Mouse (Mus musculus) urinary bladder, postnatal 25 days (tissue): ENCODE results near the gene Imp3.

Experiments used
- DNase-seq: peaks from one replicate; pipeline ENCODE4 v3.0.0; 2022; ENCODE audit warnings: low spot score

The Imp3 gene

DNA sequence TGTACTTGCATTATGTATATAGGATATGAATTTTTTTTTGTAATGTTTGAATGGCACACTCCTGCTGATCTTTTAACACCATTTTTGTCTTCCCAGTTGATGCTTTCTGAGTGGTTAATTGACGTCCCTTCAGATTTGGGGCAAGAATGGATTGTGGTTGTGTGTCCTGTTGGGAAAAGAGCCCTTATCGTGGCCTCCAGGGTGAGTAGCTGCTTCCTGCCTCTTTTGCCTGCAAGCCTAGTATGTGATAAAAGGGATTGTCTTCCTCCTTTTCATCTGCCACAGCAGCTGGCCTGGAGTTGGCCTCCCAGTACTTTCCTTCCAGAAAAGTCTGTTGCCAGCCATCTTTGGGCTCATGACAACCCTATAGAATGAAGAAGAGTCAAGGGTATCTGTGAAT, 32.9 kb downstream of the Imp3 start:
- DNase-seq, result no peak

DNA sequence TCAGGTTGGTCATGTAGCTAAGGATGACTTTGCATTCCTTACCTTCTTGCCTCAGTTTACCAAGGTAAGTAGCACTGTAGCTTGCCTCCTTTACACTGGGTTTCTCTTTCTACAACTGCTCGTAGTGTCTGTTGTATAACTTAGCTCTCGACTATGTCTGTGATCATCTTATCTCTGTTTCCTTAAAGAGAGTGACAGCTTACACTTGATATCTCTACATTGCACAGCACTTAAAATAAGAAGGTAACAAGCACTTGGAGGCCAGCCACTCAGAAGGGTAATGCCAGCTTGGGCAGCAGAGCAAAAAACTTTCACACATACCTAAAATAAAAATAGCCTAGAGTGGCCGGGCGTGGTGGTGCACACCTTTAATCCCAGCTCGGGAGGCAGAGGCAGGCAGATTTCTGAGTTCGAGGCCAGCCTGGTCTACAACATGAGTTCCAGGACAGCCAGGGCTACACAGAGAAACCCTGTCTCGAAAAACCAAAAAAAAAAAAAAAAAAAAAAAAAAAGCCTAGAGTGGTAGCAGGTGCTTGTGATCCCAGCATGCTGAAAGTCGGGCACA, 36.8 kb downstream of the Imp3 start:
- no peak for DNase-seq

- no peak for DNase-seq
Observed at GRCm38 (mm10) chr9:56975199-56975598, 37.9 kb downstream of the Imp3 start.

DNA sequence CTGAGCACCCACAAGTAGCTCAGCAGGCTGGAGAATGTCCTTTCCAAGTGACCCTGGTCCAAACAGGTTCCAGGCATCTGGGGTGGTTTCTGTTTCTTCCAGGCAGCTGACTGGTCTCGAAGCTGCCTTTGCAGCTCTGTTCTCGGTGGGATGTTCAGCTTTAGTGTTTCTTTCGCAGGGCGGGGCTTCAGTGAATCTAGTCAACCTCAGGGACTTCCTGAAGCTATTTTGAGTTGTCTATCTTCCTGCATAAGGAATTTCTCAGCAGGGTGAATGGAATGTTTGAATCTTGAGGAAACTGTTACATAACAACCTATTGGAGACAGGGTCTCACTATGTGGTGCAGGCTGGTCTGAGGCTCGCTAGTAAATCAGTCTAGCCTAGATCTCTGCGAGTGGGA, 42.9 kb downstream of the Imp3 start:
- no peak for DNase-seq

DNA sequence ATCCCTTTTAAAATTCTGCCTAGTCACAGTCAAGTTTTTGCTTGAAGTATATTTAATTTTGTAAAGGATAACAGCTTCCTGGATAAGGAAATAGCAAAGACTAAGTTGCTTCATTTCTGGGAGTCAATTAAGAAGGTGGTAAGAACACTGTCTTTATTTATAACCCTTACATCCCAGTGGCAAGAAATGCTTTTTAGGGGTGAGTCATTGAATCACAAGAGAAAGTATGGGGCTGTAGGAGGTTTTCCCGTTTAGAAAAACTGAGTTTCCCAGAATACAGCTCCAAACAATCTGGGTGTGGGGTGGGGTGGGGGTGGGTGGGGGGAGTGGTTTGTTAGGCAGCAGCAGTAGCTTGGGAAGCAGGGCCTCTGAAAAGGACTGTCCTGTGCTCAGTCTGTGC, 44.2 kb downstream of the Imp3 start:
- DNase-seq, result no peak
